Mouse (Mus musculus) heart, postnatal 10 days (tissue): ENCODE results near the gene Avpi1. TPM values are rescaled to one million over a fixed set of nuclear protein-coding genes. Genes with fewer than 3 reads are reported as not detected.
"Not testable (repeated sequence)": the region's sequence is repeated elsewhere in the genome, so short reads cannot be mapped to it uniquely, and the experiment has no call there.

ENCODE experiments used
- DNase-seq, 2 experiments: peaks; one replicate each; pipeline ENCODE4 v3.0.0; 2021
- intact Hi-C: fragments of 180-260 bp; cut with DNase I; formaldehyde crosslinking; loops from one replicate; pipeline ENCODE4 v1.15.1; 2025
- total RNA-seq, 2 experiments: library from RNA; stranded (reverse); gene quantifications; 2 replicates each; pipeline ENCODE4 v1.2.3; 2021

The Avpi1 gene
- total RNA-seq, 2 experiments from 2014 or later = 10.9 to 13.1 TPM

GRCm38 (mm10) chr19:42120451-42120850, 8.4 kb downstream of the Avpi1 start:
- no peak for DNase-seq
- intact Hi-C loops = no loop called here

GRCm38 (mm10) chr19:42118596-42118995, 10.3 kb downstream of the Avpi1 start:
- no peak for DNase-seq
- intact Hi-C loops = no loop called here

GRCm38 (mm10) chr19:42118142-42118541, 10.7 kb downstream of the Avpi1 start:
- DNase-seq = no peak
- intact Hi-C loops = no loop called here

- intact Hi-C loops = no loop called here
- no peak for DNase-seq
Observed at GRCm38 (mm10) chr19:42115783-42116335, 13.0 kb downstream of the Avpi1 start.

GRCm38 (mm10) chr19:42104681-42105080, 24.2 kb downstream of the Avpi1 start:
- intact Hi-C loops = no loop called here
- no peak for DNase-seq

- DNase-seq = no peak
- intact Hi-C loops = no loop called here
Observed at GRCm38 (mm10) chr19:42099406-42099805, 29.5 kb downstream of the Avpi1 start.

GRCm38 (mm10) chr19:42090637-42091141, 38.2 kb downstream of the Avpi1 start:
- DNase-seq = no peak
- intact Hi-C loops = no loop called here

GRCm38 (mm10) chr19:42089748-42090595, 38.9 kb downstream of the Avpi1 start, which contains the start of gene Pi4k2a:
Pi4k2a (plus strand) TSS chr19:42090470.
- intact Hi-C loops = no loop called here

GRCm38 (mm10) chr19:42089103-42089747, 39.6 kb downstream of the Avpi1 start:
- intact Hi-C loops = no loop called here
- DNase-seq = peak; percentile 68 to 72

More at GRCm38 (mm10) chr19:42089748-42090595, 38.9 kb downstream of the Avpi1 start, which contains the start of gene Pi4k2a:
- peak; percentile 99 to 100 for DNase-seq

GRCm38 (mm10) chr19:42086166-42086565, 42.7 kb downstream of the Avpi1 start, which contains the start of gene Morn4:
Morn4 (minus strand) TSS chr19:42086357.
- peak; percentile 83 to 86 for DNase-seq
- intact Hi-C loops = no loop called here

- intact Hi-C loops = no loop called here
- no peak for DNase-seq
Observed at GRCm38 (mm10) chr19:42085690-42086089, 43.2 kb downstream of the Avpi1 start.

GRCm38 (mm10) chr19:42081613-42082012, 47.2 kb downstream of the Avpi1 start:
- intact Hi-C loops, DNase-seq: not testable (repeated sequence)

- intact Hi-C loops = no loop called here
- no peak for DNase-seq
Observed at GRCm38 (mm10) chr19:42080469-42080868, 48.4 kb downstream of the Avpi1 start.

GRCm38 (mm10) chr19:42079950-42080349, 48.9 kb downstream of the Avpi1 start:
- DNase-seq = no peak
- intact Hi-C loops = no loop called here

- intact Hi-C loops = no loop called here
- no peak for DNase-seq
Observed at GRCm38 (mm10) chr19:42079006-42079405, 49.9 kb downstream of the Avpi1 start.

- no peak for DNase-seq
- intact Hi-C loops = no loop called here
Observed at GRCm38 (mm10) chr19:42078566-42078965, 50.3 kb downstream of the Avpi1 start.

- DNase-seq = no peak
- intact Hi-C loops = no loop called here
Observed at GRCm38 (mm10) chr19:42075992-42076391, 52.9 kb downstream of the Avpi1 start.

- no peak for DNase-seq
- intact Hi-C loops = no loop called here
Observed at GRCm38 (mm10) chr19:42075051-42075450, 53.8 kb downstream of the Avpi1 start.
